Mouse (Mus musculus) gastrocnemius, adult 8-10 months (tissue): Measurements from ENCODE around the gene Hcn3. TPM values are rescaled to one million over a fixed set of nuclear protein-coding genes. Genes with fewer than 3 reads are reported as not detected.

Source experiments
- DNase-seq, 2 experiments: peaks; one replicate each; pipeline ENCODE4 v3.0.0; 2022; ENCODE audit warnings: low spot score in 2 of 2
- total RNA-seq, 4 experiments: library from RNA; stranded (reverse); gene quantifications; 2 replicates each; pipeline ENCODE4 v1.2.4; 2022

Hcn3 gene
- total RNA-seq, 4 experiments from 2014 or later: 0.44 to 0.68 (median 0.51) TPM; not detected in 1

DNA sequence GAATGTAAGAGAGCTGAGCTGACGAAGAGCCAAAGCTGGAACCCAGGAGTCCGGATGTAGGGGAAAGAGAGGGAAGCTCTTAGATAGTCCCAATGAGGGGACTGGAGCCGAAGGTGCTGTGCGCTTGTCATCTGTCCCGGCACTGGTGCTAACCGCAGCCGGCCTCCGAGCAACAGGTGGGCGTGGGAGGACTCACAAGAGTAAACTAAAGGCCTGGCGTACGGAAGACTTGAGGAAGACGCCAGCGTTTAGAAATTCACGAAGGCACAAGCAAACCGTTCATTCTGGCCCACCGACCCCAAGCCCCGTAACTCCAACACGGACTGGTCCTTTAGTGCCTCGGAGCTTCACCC, 58.6 kb downstream of the Hcn3 start:
- peak in 1 of 2 experiments; percentile 8 for DNase-seq

- peak in 1 of 2 experiments; percentile 18 for DNase-seq
Measured at GRCm38 (mm10) chr3:89100811-89101210, 59.2 kb downstream of the Hcn3 start, which contains the start of gene Gm43738. TSS of gene Gm43738 (minus strand) at chr3:89101099.

Other genes starting within 250 kb of the Hcn3 start
- gene Msto1, start 246.2 kb downstream of the Hcn3 start, total RNA-seq: 1 to 10 TPM; 6.6 to 8.3 (median 7.7) TPM
- 10 to 100 TPM; 29.8 to 38.9 (median 33.9) TPM for gene Ash1l, start 209.6 kb downstream of the Hcn3 start, total RNA-seq
- gene Dap3, start 209.0 kb downstream of the Hcn3 start, total RNA-seq: 10 to 100 TPM; 56.7 to 77.4 (median 71.4) TPM
- gene Rusc1, start 66.9 kb downstream of the Hcn3 start, total RNA-seq: 10 to 100 TPM; 15.5 to 22.2 (median 18.9) TPM
- gene Gm43738, start 59.1 kb downstream of the Hcn3 start, total RNA-seq: not detected
- 10 to 100 TPM; 25.9 to 30.1 (median 27.9) TPM for gene Fdps, start 58.2 kb downstream of the Hcn3 start, total RNA-seq
- gene Pklr, start 24.1 kb downstream of the Hcn3 start, total RNA-seq: under 1 TPM in 1 of 4 experiments, not detected in 3; 0.11 TPM
- gene Clk2, start 4.6 kb upstream of the Hcn3 start, total RNA-seq: 10 to 100 TPM; 13.6 to 21.5 (median 15.1) TPM
- gene Scamp3, start 17.3 kb upstream of the Hcn3 start, total RNA-seq: 10 to 100 TPM; 35.7 to 40.0 (median 37.3) TPM
- gene Fam189b, start 22.9 kb upstream of the Hcn3 start, total RNA-seq: 10 to 100 TPM; 19.2 to 22.6 (median 20.3) TPM
- gene Gba, start 42.7 kb upstream of the Hcn3 start, total RNA-seq: 10 to 100 TPM; 14.4 to 21.5 (median 19.2) TPM
- gene Thbs3, start 55.0 kb upstream of the Hcn3 start, total RNA-seq: 1 to 10 TPM; 1.8 to 6.1 (median 3.4) TPM
- 10 to 100 TPM; 32.0 to 44.5 (median 38.3) TPM for gene Mtx1, start 66.9 kb upstream of the Hcn3 start, total RNA-seq
- 1 to 10 TPM in 1 of 4 experiments, under 1 TPM in 3; 0.24 to 1.0 (median 0.52) TPM for gene Muc1, start 68.9 kb upstream of the Hcn3 start, total RNA-seq
- 10 to 100 TPM; 64.7 to 88.3 (median 74.6) TPM for gene Krtcap2, start 85.8 kb upstream of the Hcn3 start, total RNA-seq
- under 1 TPM; 0.10 to 0.45 (median 0.11) TPM for gene Trim46, start 86.1 kb upstream of the Hcn3 start, total RNA-seq
- gene Dpm3, start 99.2 kb upstream of the Hcn3 start, total RNA-seq: 10 to 100 TPM; 15.9 to 28.8 (median 19.6) TPM
- 1 to 10 TPM; 6.3 to 9.0 (median 7.7) TPM for gene Slc50a1, start 110.4 kb upstream of the Hcn3 start, total RNA-seq
- gene Efna1, start 120.9 kb upstream of the Hcn3 start, total RNA-seq: 10 to 100 TPM in 1 of 4 experiments, 1 to 10 TPM in 3; 8.7 to 10.8 (median 8.8) TPM
- not detected for gene Efna3, start 162.8 kb upstream of the Hcn3 start, total RNA-seq
- gene Efna4, start 177.8 kb upstream of the Hcn3 start, total RNA-seq: not detected
- 10 to 100 TPM; 13.0 to 17.0 (median 16.4) TPM for gene Adam15, start 189.8 kb upstream of the Hcn3 start, total RNA-seq
- gene Dcst2, start 201.8 kb upstream of the Hcn3 start, total RNA-seq: under 1 TPM in 1 of 4 experiments, not detected in 3; 0.13 TPM
- not detected for gene Dcst1, start 205.1 kb upstream of the Hcn3 start, total RNA-seq
- gene Zbtb7b, start 234.6 kb upstream of the Hcn3 start, total RNA-seq: 10 to 100 TPM; 24.0 to 29.5 (median 27.7) TPM
- gene Lenep, start 242.6 kb upstream of the Hcn3 start, total RNA-seq: 1 to 10 TPM in 1 of 4 experiments, not detected in 3; 2.8 TPM